Mouse (Mus musculus): ENCODE data around the gene Fam193a. TPM values are rescaled to one million over a fixed set of nuclear protein-coding genes. Genes with fewer than 3 reads are reported as not detected.

Gene Fam193a
- total RNA-seq, 2 experiments from 2014 or later: 26.7 to 34.3 TPM

GRCm38 (mm10) chr5:34381700-34382099, 12.0 kb downstream of the Fam193a start:
- no peak for DNase-seq

GRCm38 (mm10) chr5:34385616-34386015, 15.9 kb downstream of the Fam193a start:
- DNase-seq: no peak

GRCm38 (mm10) chr5:34386744-34387143, 17.0 kb downstream of the Fam193a start:
- DNase-seq: no peak

GRCm38 (mm10) chr5:34393251-34393650, 23.5 kb downstream of the Fam193a start:
- no peak for DNase-seq

- no peak for DNase-seq
Observed at GRCm38 (mm10) chr5:34395347-34395746, 25.6 kb downstream of the Fam193a start.

GRCm38 (mm10) chr5:34395850-34396540, 26.3 kb downstream of the Fam193a start:
- no peak for DNase-seq

GRCm38 (mm10) chr5:34397866-34398265, 28.1 kb downstream of the Fam193a start:
- no peak for DNase-seq

GRCm38 (mm10) chr5:34398326-34398725, 28.6 kb downstream of the Fam193a start:
- peak; percentile 6 for DNase-seq

GRCm38 (mm10) chr5:34407366-34407918, 37.7 kb downstream of the Fam193a start:
- DNase-seq: no peak

GRCm38 (mm10) chr5:34409002-34409401, 39.3 kb downstream of the Fam193a start:
- no peak for DNase-seq

GRCm38 (mm10) chr5:34410819-34411218, 41.1 kb downstream of the Fam193a start:
- no peak for DNase-seq

GRCm38 (mm10) chr5:34413921-34414320, 44.2 kb downstream of the Fam193a start:
- no peak for DNase-seq

GRCm38 (mm10) chr5:34417251-34418008, 47.7 kb downstream of the Fam193a start:
- DNase-seq: peak; percentile 6

GRCm38 (mm10) chr5:34419188-34419587, 49.5 kb downstream of the Fam193a start:
- no peak for DNase-seq

GRCm38 (mm10) chr5:34430776-34431175, 61.0 kb downstream of the Fam193a start:
- DNase-seq: no peak

GRCm38 (mm10) chr5:34433786-34434185, 64.1 kb downstream of the Fam193a start:
- no peak for DNase-seq

GRCm38 (mm10) chr5:34434241-34434640, 64.5 kb downstream of the Fam193a start:
- no peak for DNase-seq

- no peak for DNase-seq
Observed at GRCm38 (mm10) chr5:34438052-34438451, 68.3 kb downstream of the Fam193a start.

- DNase-seq: no peak
Observed at GRCm38 (mm10) chr5:34438659-34439058, 68.9 kb downstream of the Fam193a start.

- no peak for DNase-seq
Observed at GRCm38 (mm10) chr5:34439768-34440167, 70.0 kb downstream of the Fam193a start.

- no peak for DNase-seq
Observed at GRCm38 (mm10) chr5:34441797-34442196, 72.1 kb downstream of the Fam193a start.

- no peak for DNase-seq
Observed at GRCm38 (mm10) chr5:34446207-34446606, 76.5 kb downstream of the Fam193a start.

GRCm38 (mm10) chr5:34458994-34459393, 89.3 kb downstream of the Fam193a start:
- DNase-seq: no peak

Data from adrenal gland, postnatal 10 days (tissue).